Mouse (Mus musculus): ENCODE measurements at regions not wholly inside any gene's neighbourhood (a gene's known extent, or its start where the extent isn't known, plus 50 kb on each side); places are given as distances from the start of the nearest gene placed in this dataset.

GRCm38 (mm10) chr16:31592014-31592871 lies 71.0 kb upstream of the Dlg1 start:
- ATAC-seq = peak; percentile 89
- Histone ChIP-seq H3K4me1 (replicated peaks; ENCODE audit: control insufficient read depth, insufficient read depth, low read length) (peaks cover 12% of the 10 kb centered on the region), H3K9me3 (ENCODE audit: control insufficient read depth) (no peaks in the 10 kb centered on the region), H3K9ac (ENCODE audit: low read depth, low read length) (no peak overlapping the region), H3K27ac (ENCODE audit: low read depth, low read length) (0 out of 2 replicates have a peak overlapping the region, but pooled peaks have one; percentile 21), H3K27me3 (replicated peaks; ENCODE audit: control insufficient read depth, insufficient read depth, low read length) (no peaks in the 10 kb centered on the region), H3K36me3 (ENCODE audit: control insufficient read depth, insufficient read depth) (no peaks in the 10 kb centered on the region), H3K4me3 (ENCODE audit: low read depth, low read length) (no peak overlapping the region), H3K4me2 (replicated peaks; ENCODE audit: low read depth) (peak overlapping the region; percentile 43)
- no peak for TF ChIP-seq CTCF (IDR thresholded peaks at IDR 0.05; ENCODE audit: low read depth)
- 3% methylated on average over 7 of the region's 7 CpGs for WGBS

DNA sequence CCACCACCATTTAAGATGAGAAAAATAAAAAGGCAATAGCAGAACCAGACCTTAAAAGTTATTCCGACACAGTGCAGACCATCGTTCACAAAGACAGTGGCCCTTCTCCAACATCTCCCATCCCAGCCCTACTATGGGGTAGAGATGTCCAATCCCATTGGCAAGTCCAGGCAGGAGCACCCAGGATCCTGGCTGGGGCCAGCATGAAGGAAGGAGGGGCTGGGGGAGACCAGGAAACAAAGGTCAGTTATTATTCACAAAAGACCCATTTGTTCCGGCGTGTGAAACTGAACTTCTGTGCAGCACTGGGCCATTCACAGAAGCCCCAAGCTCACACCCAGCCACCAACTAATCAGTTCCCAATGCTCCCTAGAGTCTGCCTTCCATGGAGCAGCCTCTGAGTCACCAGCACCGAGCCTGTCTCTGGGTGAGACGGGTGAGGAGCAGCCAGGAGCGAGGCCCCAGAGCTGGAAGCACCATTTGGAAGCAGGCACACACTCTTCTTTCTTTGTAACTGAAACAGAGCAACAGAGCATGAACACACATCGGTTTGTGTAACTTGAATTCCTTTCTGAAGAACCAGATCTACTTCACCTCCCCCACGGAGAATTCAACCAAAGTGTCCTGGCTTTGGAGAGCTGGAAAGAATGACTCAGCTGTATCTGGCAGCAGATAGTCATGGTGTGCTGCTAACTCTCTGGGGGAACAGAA lies 70.1 kb upstream of the Dlg1 start:
- Histone ChIP-seq H3K4me3 (ENCODE audit: low read depth, low read length) (no peak overlapping the region), H3K27ac (ENCODE audit: low read depth, low read length) (0 out of 2 replicates have a peak overlapping the region, but pooled peaks have one; percentile 21), H3K27me3 (replicated peaks; ENCODE audit: control insufficient read depth, insufficient read depth, low read length) (no peaks in the 10 kb centered on the region), H3K4me1 (replicated peaks; ENCODE audit: control insufficient read depth, insufficient read depth, low read length) (peaks cover 12% of the 10 kb centered on the region), H3K4me2 (replicated peaks; ENCODE audit: low read depth) (0 out of 2 replicates have a peak overlapping the region, but pooled peaks have one; percentile 17), H3K9me3 (ENCODE audit: control insufficient read depth) (no peaks in the 10 kb centered on the region), H3K36me3 (ENCODE audit: control insufficient read depth, insufficient read depth) (no peaks in the 10 kb centered on the region), H3K9ac (ENCODE audit: low read depth, low read length) (no peak overlapping the region)
- no peak for ATAC-seq
- TF ChIP-seq CTCF (IDR thresholded peaks at IDR 0.05; ENCODE audit: low read depth) = no peak
- 33% methylated on average over 9 of the region's 9 CpGs for WGBS

GRCm38 (mm10) chr16:31597965-31598364 lies 65.3 kb upstream of the Dlg1 start:
- no peaks in the 10 kb centered on the region for H3K9me3 ChIP-seq (ENCODE audit: control insufficient read depth)
- no peak overlapping the region for H3K9ac ChIP-seq (ENCODE audit: low read depth, low read length)
- H3K4me3 ChIP-seq (ENCODE audit: low read depth, low read length) = no peak overlapping the region
- 91% methylated on average over 5 of the region's 5 CpGs for WGBS
- H3K36me3 ChIP-seq (ENCODE audit: control insufficient read depth, insufficient read depth) = no peaks in the 10 kb centered on the region
- peaks cover 5% of the 10 kb centered on the region for H3K4me1 ChIP-seq (replicated peaks; ENCODE audit: control insufficient read depth, insufficient read depth, low read length)
- H3K4me2 ChIP-seq (replicated peaks; ENCODE audit: low read depth) = no peak overlapping the region
- no peaks in the 10 kb centered on the region for H3K27me3 ChIP-seq (replicated peaks; ENCODE audit: control insufficient read depth, insufficient read depth, low read length)
- no peak for TF ChIP-seq CTCF (IDR thresholded peaks at IDR 0.05; ENCODE audit: low read depth)
- no peak overlapping the region for H3K27ac ChIP-seq (ENCODE audit: low read depth, low read length)
- no peak for ATAC-seq

DNA sequence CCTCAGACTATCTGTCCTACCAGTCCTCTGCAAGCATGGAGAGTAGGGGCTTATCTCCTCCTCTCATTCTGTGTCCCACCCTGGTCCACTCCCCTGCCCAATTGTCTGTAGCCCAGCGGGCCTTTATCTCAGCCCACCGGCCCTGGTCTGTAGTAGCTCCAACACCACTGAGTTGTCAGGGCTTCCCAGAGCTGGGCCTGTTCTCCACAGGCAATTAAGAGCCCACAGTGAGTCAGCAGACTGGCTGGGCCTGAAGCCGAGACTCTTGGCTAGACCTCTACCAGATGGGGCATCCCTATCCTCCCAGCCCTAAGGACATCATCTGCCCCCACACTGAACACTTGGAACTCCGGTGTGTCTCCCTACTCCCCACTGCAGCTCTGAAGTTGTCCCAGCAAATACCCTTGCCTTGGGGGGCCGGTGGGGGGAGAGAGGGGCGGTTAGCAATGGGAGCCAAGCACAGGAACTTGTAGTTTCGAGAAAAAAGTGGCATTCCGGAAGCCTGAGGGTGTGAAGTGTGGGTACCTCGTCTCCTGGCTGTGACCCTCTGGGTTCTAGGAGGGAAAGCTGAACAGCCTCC lies 64.7 kb upstream of the Dlg1 start:
- no peak overlapping the region for H3K27ac ChIP-seq (ENCODE audit: low read depth, low read length)
- TF ChIP-seq CTCF (IDR thresholded peaks at IDR 0.05; ENCODE audit: low read depth) = no peak
- no peak for ATAC-seq
- no peaks in the 10 kb centered on the region for H3K9me3 ChIP-seq (ENCODE audit: control insufficient read depth)
- no peaks in the 10 kb centered on the region for H3K36me3 ChIP-seq (ENCODE audit: control insufficient read depth, insufficient read depth)
- no peaks in the 10 kb centered on the region for H3K27me3 ChIP-seq (replicated peaks; ENCODE audit: control insufficient read depth, insufficient read depth, low read length)
- H3K9ac ChIP-seq (ENCODE audit: low read depth, low read length) = no peak overlapping the region
- H3K4me3 ChIP-seq (ENCODE audit: low read depth, low read length) = no peak overlapping the region
- no peaks in the 10 kb centered on the region for H3K4me1 ChIP-seq (replicated peaks; ENCODE audit: control insufficient read depth, insufficient read depth, low read length)
- WGBS = 88% methylated on average over 9 of the region's 9 CpGs
- H3K4me2 ChIP-seq (replicated peaks; ENCODE audit: low read depth) = no peak overlapping the region

DNA sequence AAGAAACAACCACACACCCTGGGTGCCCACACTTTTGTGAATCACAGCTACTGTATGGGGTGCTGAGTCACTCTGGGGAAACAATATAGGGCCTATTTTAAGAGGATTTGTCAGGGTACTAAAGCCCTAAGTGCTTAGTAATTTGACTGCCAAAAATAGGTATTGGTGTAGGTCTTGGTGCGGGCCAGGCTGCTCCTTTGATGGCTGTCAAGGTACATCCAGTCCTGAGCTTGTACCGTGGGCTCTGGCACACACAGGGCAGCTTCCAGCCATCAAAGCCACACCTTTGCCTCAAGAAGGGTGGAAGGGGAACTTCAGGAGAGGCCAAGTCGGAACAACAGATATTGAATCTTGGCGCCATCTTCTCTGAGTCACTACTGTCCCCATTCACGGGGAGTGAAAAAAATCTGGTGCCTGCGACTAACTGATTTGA lies 64.2 kb upstream of the Dlg1 start:
- no peaks in the 10 kb centered on the region for H3K4me1 ChIP-seq (replicated peaks; ENCODE audit: control insufficient read depth, insufficient read depth, low read length)
- H3K9me3 ChIP-seq (ENCODE audit: control insufficient read depth) = no peaks in the 10 kb centered on the region
- 90% methylated on average over 6 of the region's 6 CpGs for WGBS
- H3K27ac ChIP-seq (ENCODE audit: low read depth, low read length) = no peak overlapping the region
- ATAC-seq = no peak
- H3K36me3 ChIP-seq (ENCODE audit: control insufficient read depth, insufficient read depth) = no peaks in the 10 kb centered on the region
- no peaks in the 10 kb centered on the region for H3K27me3 ChIP-seq (replicated peaks; ENCODE audit: control insufficient read depth, insufficient read depth, low read length)
- no peak overlapping the region for H3K4me2 ChIP-seq (replicated peaks; ENCODE audit: low read depth)
- TF ChIP-seq CTCF (IDR thresholded peaks at IDR 0.05; ENCODE audit: low read depth) = no peak
- no peak overlapping the region for H3K4me3 ChIP-seq (ENCODE audit: low read depth, low read length)
- no peak overlapping the region for H3K9ac ChIP-seq (ENCODE audit: low read depth, low read length)

- H3K4me3 ChIP-seq (ENCODE audit: low read depth, low read length) = no peak overlapping the region
- no peaks in the 10 kb centered on the region for H3K27me3 ChIP-seq (replicated peaks; ENCODE audit: control insufficient read depth, insufficient read depth, low read length)
- no peak overlapping the region for H3K4me2 ChIP-seq (replicated peaks; ENCODE audit: low read depth)
- H3K9ac ChIP-seq (ENCODE audit: low read depth, low read length) = no peak overlapping the region
- H3K9me3 ChIP-seq (ENCODE audit: control insufficient read depth) = no peaks in the 10 kb centered on the region
- 91% methylated on average over 3 of the region's 3 CpGs for WGBS
- no peaks in the 10 kb centered on the region for H3K4me1 ChIP-seq (replicated peaks; ENCODE audit: control insufficient read depth, insufficient read depth, low read length)
- ATAC-seq = no peak
- no peak for TF ChIP-seq CTCF (IDR thresholded peaks at IDR 0.05; ENCODE audit: low read depth)
- no peaks in the 10 kb centered on the region for H3K36me3 ChIP-seq (ENCODE audit: control insufficient read depth, insufficient read depth)
- H3K27ac ChIP-seq (ENCODE audit: low read depth, low read length) = no peak overlapping the region
Measured at GRCm38 (mm10) chr16:31601278-31601677, 62.0 kb upstream of the Dlg1 start.
